Mouse (Mus musculus): ENCODE measurements around the gene Gdf15.
"Not testable (repeated sequence)": the region's sequence is repeated elsewhere in the genome, so short reads cannot be mapped to it uniquely, and the experiment has no call there.

The Gdf15 gene

DNA sequence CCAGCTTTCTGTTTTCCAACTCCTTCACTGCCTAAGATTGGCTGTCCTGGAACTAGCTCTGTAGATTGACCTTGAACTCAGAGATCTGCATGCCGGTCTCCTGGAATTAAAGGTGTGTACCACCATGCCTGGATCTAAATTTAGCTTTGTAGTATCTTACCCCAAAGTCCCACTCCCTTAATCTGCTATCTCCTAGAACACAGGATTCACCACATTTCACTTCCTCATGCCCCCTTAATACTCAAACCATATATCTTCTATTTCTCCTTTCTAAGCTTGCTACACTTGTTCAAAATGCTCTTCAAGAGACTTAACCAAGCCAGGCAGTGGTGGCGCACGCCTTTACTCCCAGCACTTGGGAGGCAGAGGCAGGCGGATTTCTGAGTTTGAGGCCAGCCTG lies 44.3 kb downstream of the Gdf15 start:
- not testable (repeated sequence) for DNase-seq (ENCODE audit: low read depth, low spot score)

DNA sequence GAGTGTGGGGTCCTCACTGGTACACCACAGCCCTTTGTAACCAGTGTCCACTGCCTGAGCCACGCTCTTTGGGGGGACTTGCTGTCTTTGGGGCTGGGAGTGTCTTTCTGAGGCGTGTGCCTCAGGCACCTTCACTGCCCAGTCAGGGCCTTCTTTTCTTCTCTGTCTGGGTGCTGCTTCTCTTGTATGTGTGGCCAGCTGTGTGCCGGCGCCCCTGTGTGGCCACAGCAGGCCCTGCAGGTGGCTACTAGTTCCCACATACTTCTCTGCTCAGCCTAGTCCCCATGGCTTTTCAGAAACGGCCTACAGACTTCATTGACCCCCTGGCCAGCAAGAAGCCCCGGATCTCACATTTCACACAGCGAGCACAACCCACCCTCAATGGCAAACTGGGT lies 47.0 kb downstream of the Gdf15 start:
- DNase-seq (ENCODE audit: low read depth, low spot score): no peak

- no peak for DNase-seq (ENCODE audit: low read depth, low spot score)
Measured at GRCm38 (mm10) chr8:70584606-70585257, 47.5 kb downstream of the Gdf15 start.

DNA sequence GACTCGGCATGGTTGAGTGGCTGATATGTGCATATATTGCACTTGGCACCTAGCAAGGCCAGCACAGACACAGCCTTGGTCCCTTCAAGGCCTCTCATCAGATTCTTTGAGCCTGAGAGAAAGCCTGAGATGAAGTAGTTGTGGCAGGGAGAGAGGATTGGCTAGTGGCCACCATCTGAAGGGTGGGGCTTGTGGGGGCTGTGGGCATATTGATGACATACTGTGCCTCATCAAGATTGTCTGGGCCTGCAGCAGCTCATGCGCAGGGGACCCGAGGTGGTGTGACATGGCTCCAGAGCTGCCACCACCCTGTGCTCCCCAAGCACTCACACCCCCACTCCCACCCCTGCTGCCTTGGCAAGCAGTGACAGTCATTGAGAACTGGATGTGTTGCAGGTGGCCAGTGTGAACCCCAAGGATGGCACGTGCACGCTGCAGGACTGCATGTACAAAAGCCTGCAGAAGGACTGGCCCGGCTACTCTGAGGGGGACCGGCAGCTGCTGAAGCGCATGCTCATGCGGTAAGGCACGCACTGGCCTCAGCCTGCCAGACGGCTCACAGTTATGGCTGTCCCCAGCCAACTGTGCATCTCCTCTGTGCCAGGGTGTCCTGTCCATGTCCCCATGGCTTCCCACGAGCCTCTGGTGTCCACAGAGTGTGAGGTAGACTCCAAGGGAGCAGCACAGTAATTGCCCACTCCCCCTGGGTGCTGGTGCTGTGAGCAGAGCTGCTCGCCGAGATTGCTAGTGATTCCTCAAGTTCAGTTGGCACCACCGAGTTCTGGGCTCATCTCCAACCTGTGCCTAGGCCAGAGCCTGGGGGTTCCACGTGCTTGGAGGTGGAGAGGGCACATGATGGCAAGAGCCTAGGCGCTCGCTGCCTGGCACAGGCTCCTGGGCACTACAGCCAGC lies 48.5 kb downstream of the Gdf15 start:
- no peak for DNase-seq (ENCODE audit: low read depth, low spot score)

Data from WW6 (cell line).